Mouse (Mus musculus): ENCODE data around the gene 1110008L16Rik. TPM values are rescaled to one million over a fixed set of nuclear protein-coding genes. Genes with fewer than 3 reads are reported as not detected.
"Not testable (repeated sequence)": the region's sequence is repeated elsewhere in the genome, so short reads cannot be mapped to it uniquely, and the experiment has no call there.

The 1110008L16Rik gene
- polyA plus RNA-seq, 1 experiment from 2014 or later = 16.0 TPM

DNA sequence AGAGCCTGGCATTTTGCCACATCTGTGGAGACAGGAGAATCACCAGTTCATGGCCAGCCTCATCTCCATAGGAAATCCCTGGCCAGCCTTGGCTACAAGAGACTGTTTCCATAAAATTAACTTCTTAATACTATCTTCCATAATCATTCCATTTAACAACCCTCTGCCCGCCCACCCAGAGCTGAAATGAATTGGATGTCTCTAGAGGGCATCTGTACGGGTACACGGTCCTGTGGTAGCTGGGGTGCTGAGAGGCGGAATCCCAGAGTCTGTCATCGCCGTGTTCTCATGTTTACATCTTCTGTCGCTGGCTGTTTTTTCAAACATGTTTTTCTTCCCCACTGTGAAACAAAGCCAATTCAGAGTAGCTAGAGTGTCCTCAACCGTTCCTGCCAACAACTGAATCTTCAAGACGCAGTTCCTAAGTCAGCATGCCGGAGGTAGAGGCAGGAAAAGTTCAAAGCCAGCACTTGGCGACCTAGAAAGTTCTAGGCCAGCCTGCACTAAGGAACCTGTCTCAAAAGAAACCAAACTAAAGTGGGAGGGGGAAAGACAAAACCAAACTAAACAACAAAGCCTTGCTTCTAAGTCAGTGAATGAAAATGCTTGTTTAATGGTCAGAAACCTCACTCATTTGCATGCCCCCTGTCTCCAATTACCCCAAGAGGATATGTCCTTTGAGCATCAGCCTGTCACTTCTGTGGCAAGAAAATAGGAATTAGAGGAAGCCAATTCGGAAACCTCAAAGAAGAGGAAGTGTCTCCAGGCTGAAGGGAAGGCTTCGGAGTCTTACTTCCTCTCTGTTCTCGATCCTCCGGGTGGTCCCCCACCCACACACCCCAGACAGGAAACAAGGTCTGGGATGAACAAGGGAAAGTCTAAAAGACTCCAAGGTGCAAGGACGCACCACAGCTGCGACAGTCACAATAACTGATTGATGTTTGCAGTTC lies 90.0 kb downstream of the 1110008L16Rik start:
- Histone ChIP-seq H3K9ac (ENCODE audit: low read length) (no peak overlapping the region), H3K4me2 (ENCODE audit: low read depth, low read length, severe bottlenecking) (no peak overlapping the region), H3K4me3 (ENCODE audit: low read depth, low read length) (no peak overlapping the region), H3K9me3 (ENCODE audit: control insufficient read depth, low read length) (no peaks in the 10 kb centered on the region), H3K27me3 (ENCODE audit: control insufficient read depth, insufficient read depth, low read length) (no peaks in the 10 kb centered on the region), H3K27ac (ENCODE audit: low read depth, low read length) (no peak overlapping the region), H3K36me3 (ENCODE audit: control insufficient read depth, insufficient read depth, low read length) (no peaks in the 10 kb centered on the region), H3K4me1 (replicated peaks; ENCODE audit: control insufficient read depth, insufficient read depth, low read length) (0 out of 2 replicates have a peak, but pooled peaks cover 2% of the 10 kb centered on the region)
- 83% methylated on average over 17 of the region's 17 CpGs for WGBS
- DNase-seq (ENCODE audit: low spot score) = no peak
- ATAC-seq (replicated peaks; ENCODE audit: low FRiP score) = no peak

DNA sequence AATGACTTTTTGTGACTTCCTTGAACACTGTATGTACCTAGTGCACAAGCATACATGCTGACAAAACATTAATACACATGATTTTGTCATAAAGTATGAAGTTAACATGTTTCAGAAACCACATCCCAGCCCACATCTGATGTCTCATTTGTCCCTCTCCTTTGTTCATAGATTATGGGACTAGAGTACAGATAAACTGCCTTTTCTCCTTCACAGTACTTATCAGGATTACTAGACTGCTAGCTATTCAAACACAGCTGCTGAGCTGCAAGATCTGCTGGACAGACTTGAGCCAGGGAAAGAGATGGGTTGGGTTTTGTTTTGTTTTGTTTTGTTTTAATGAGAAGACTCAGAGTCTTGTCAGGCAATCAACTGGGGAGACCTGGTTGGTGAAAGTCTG lies 92.7 kb downstream of the 1110008L16Rik start:
- no peak for ATAC-seq (replicated peaks; ENCODE audit: low FRiP score)
- Histone ChIP-seq H3K9ac (ENCODE audit: low read length) (no peak overlapping the region), H3K36me3 (ENCODE audit: control insufficient read depth, insufficient read depth, low read length) (no peaks in the 10 kb centered on the region), H3K27ac (ENCODE audit: low read depth, low read length) (no peak overlapping the region), H3K4me1 (replicated peaks; ENCODE audit: control insufficient read depth, insufficient read depth, low read length) (no peaks in the 10 kb centered on the region), H3K27me3 (ENCODE audit: control insufficient read depth, insufficient read depth, low read length) (no peaks in the 10 kb centered on the region), H3K4me2 (ENCODE audit: low read depth, low read length, severe bottlenecking) (no peak overlapping the region), H3K4me3 (ENCODE audit: low read depth, low read length) (no peak overlapping the region), H3K9me3 (ENCODE audit: control insufficient read depth, low read length) (no peaks in the 10 kb centered on the region)
- DNase-seq (ENCODE audit: low spot score) = no peak

DNA sequence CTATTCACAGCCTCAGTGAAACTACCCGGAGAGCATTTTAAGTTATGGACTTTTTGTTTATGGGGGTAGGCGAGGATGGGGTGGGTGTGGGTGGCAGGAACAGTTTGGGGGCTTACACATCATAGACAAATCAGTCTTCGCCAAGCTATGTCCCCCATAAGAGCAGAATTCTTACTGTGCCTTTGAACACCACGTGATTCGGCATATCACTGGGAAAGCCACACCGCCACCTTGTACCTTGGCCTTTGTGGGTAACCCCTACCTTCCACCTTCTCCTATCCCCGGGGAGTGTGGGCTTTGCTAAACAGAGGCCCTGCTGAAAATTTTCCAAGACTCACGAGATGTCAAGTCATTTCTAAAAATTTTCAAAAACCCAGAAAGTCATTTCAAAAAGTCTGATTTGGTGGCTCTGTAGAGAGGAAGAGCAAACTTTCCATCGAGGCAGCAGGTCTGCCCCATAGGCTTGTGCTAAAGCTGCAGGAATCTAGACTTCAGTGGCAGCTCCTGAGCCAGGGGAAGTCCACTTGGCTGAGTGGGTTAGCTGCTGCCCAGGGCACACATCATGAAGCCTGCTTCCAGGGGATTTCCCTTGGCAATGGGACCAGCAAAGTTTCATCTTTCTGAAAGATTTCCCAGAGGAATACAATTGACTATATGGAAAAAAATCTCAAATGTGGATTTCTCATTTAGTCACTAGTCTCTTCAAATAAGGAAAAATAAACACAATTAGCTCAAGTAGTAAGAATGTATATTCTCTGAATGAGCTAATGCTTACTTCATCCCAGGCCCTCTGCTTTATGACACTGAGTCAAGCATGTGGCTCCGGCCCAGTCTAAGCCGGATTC lies 93.6 kb downstream of the 1110008L16Rik start:
- no peak for ATAC-seq (replicated peaks; ENCODE audit: low FRiP score)

DNA sequence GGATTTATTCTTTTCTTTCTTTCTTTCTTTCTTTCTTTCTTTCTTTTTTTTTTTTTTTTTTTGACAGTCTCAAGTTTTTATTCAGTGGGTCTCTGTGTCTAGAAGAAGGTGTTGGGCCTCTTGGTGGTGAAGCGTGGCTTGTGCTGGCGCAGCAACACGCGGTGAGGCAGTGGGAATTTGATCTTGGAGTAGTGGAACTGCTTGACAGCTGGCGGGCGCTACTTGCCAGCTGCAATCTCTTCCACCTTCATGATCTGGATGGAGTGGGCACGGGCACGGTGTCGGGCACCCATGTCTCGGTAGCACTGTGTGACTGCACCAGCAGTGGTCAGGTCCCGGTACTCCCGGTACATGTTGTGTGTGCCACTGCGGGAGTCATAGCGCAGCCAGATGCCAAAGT lies 96.2 kb downstream of the 1110008L16Rik start:
- not testable (repeated sequence) for H3K9me3 ChIP-seq (ENCODE audit: control insufficient read depth, low read length); ATAC-seq (replicated peaks; ENCODE audit: low FRiP score); DNase-seq (ENCODE audit: low spot score); H3K4me1 ChIP-seq (replicated peaks; ENCODE audit: control insufficient read depth, insufficient read depth, low read length); H3K4me2 ChIP-seq (ENCODE audit: low read depth, low read length, severe bottlenecking); H3K36me3 ChIP-seq (ENCODE audit: control insufficient read depth, insufficient read depth, low read length); H3K4me3 ChIP-seq (ENCODE audit: low read depth, low read length); H3K27me3 ChIP-seq (ENCODE audit: control insufficient read depth, insufficient read depth, low read length); H3K9ac ChIP-seq (ENCODE audit: low read length); H3K27ac ChIP-seq (ENCODE audit: low read depth, low read length)
- WGBS = 92% methylated on average over 14 of the region's 14 CpGs

More for the DNA sequence above, 93.6 kb downstream of the 1110008L16Rik start:
- Histone ChIP-seq H3K4me1 (replicated peaks; ENCODE audit: control insufficient read depth, insufficient read depth, low read length) (no peaks in the 10 kb centered on the region), H3K27ac (ENCODE audit: low read depth, low read length) (no peak overlapping the region), H3K4me3 (ENCODE audit: low read depth, low read length) (no peak overlapping the region), H3K4me2 (ENCODE audit: low read depth, low read length, severe bottlenecking) (no peak overlapping the region), H3K9me3 (ENCODE audit: control insufficient read depth, low read length) (no peaks in the 10 kb centered on the region), H3K27me3 (ENCODE audit: control insufficient read depth, insufficient read depth, low read length) (no peaks in the 10 kb centered on the region), H3K9ac (ENCODE audit: low read length) (no peak overlapping the region), H3K36me3 (ENCODE audit: control insufficient read depth, insufficient read depth, low read length) (no peaks in the 10 kb centered on the region)
- WGBS = 87% methylated on average over 11 of the region's 11 CpGs
- no peak for DNase-seq (ENCODE audit: low spot score)

DNA sequence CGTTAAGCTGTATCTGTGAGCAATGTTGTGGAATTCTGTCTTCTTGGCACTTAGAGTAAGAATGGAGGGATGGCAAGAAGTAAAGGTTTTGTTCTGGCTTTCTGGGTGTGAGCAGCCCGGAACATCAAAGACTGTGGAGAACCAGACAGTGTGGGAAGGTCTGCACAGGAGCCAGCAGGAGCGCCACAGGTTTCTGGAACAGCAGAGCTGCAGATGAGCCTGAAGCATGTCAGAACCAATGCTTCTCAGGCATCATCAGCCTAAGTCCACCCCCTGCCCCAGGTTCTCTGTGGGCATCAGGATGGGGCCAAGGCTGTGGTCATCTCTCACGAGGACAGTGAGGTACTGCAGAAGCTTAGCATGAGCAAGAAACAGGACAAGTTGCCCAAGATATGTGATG lies 97.2 kb downstream of the 1110008L16Rik start:
- no peaks in the 10 kb centered on the region for H3K27me3 ChIP-seq (ENCODE audit: control insufficient read depth, insufficient read depth, low read length)
- peaks cover 8% of the 10 kb centered on the region; the same call in 1 of the 2 replicates for H3K4me1 ChIP-seq (replicated peaks; ENCODE audit: control insufficient read depth, insufficient read depth, low read length)
- H3K36me3 ChIP-seq (ENCODE audit: control insufficient read depth, insufficient read depth, low read length) = no peaks in the 10 kb centered on the region
- H3K4me3 ChIP-seq (ENCODE audit: low read depth, low read length) = no peak overlapping the region
- no peak overlapping the region for H3K4me2 ChIP-seq (ENCODE audit: low read depth, low read length, severe bottlenecking)
- WGBS = 94% methylated on average over 4 of the region's 4 CpGs
- H3K9ac ChIP-seq (ENCODE audit: low read length) = no peak overlapping the region
- no peaks in the 10 kb centered on the region for H3K9me3 ChIP-seq (ENCODE audit: control insufficient read depth, low read length)
- H3K27ac ChIP-seq (ENCODE audit: low read depth, low read length) = no peak overlapping the region
- ATAC-seq (replicated peaks; ENCODE audit: low FRiP score) (no peak), DNase-seq (ENCODE audit: low spot score) (no peak)

DNA sequence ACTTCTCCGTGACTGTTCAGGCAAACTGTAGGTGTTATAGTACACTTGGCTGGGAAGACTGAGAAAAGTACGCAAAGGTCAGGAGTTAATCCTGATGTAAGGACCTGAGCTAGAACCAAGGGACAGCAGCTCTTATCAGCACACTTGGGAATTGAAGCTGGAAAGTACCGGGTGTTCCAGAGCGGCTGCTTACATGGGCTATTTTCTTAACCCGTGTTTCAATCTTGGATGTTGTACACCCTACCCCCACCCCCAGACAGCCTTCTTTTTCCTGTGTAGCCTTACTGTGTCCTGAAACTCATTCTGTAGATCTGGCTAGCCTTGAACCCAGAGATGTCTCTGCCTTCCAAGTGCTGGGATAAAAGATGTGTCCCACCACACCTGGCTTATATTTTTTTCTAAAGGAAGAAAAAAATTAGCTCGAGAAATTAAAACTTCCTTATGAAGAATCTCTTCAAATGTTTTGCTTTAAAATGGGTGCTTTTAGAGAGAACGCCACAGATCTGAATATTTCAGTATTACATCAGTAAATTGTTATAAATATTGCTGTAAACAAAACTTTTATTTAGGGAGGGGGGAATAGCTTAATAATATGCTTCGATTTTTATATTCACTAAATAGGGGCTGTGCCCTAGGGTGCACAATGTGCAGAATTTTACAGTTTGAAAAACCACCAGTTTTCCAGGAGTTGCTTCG lies 98.3 kb downstream of the 1110008L16Rik start:
- H3K27ac ChIP-seq (ENCODE audit: low read depth, low read length) = peak overlapping the region; percentile 75
- no peaks in the 10 kb centered on the region for H3K9me3 ChIP-seq (ENCODE audit: control insufficient read depth, low read length)
- no peak for ATAC-seq (replicated peaks; ENCODE audit: low FRiP score)
- peaks cover 8% of the 10 kb centered on the region; the same call in 1 of the 2 replicates for H3K4me1 ChIP-seq (replicated peaks; ENCODE audit: control insufficient read depth, insufficient read depth, low read length)
- H3K4me3 ChIP-seq (ENCODE audit: low read depth, low read length) = peak overlapping the region; percentile 96
- peak overlapping the region; percentile 91 for H3K9ac ChIP-seq (ENCODE audit: low read length)
- WGBS = 74% methylated on average over 9 of the region's 9 CpGs
- no peaks in the 10 kb centered on the region for H3K27me3 ChIP-seq (ENCODE audit: control insufficient read depth, insufficient read depth, low read length)
- H3K4me2 ChIP-seq (ENCODE audit: low read depth, low read length, severe bottlenecking) = peak overlapping the region; percentile 97
- no peak for DNase-seq (ENCODE audit: low spot score)
- H3K36me3 ChIP-seq (ENCODE audit: control insufficient read depth, insufficient read depth, low read length) = no peaks in the 10 kb centered on the region

DNA sequence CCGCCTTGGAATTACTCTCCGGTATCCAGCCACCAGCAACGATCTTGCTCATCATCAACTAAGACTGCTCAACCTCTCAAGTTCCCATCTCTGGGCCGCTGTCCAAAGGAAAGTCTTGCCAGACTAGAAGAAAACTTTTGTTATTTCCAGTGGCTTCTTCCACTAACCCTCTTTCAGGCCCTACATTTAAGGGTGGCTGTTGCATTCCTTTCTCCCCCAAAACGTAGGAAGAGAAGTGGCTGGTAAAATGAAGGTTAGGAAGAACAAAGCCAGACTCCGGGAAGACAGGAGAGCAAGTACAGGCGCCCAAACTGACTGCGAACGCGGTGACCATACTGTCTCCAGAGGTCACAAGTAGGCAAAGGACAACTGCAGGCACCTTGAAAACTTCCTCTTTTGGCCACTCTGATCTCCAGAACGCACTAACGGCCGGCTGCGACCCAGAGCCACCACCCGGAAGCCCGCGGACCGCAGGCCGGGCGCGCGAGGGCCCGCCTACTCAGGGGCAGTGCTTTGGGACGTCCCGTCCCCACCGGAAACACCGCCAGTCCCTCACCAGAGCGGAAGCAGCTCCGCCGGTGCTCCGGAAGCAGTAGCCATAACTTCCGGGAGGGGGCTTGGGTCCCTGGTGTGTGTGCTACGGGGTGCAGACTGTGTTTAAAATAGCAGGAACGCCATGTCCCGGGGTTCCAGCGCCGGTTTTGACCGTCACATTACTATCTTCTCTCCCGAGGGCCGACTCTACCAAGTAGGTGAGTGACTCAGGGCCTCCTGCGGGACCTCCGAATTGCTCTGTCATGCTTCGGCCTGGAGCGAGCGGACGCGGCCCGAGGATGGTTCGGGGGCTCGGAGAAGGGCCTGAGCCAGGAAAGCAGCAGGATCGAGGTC lies 99.1 kb downstream of the 1110008L16Rik start:
- Histone ChIP-seq H3K4me3 (ENCODE audit: low read depth, low read length) (peak overlapping the region; percentile 96), H3K27me3 (ENCODE audit: control insufficient read depth, insufficient read depth, low read length) (no peaks in the 10 kb centered on the region), H3K4me2 (ENCODE audit: low read depth, low read length, severe bottlenecking) (peak overlapping the region; percentile 97), H3K36me3 (ENCODE audit: control insufficient read depth, insufficient read depth, low read length) (no peaks in the 10 kb centered on the region), H3K9ac (ENCODE audit: low read length) (peak overlapping the region; percentile 91), H3K9me3 (ENCODE audit: control insufficient read depth, low read length) (no peaks in the 10 kb centered on the region), H3K4me1 (replicated peaks; ENCODE audit: control insufficient read depth, insufficient read depth, low read length) (peaks cover 8% of the 10 kb centered on the region; the same call in 1 of the 2 replicates), H3K27ac (ENCODE audit: low read depth, low read length) (peak overlapping the region; percentile 75)
- 2% methylated on average over 51 of the region's 51 CpGs for WGBS
- ATAC-seq (replicated peaks; ENCODE audit: low FRiP score) = peak; percentile 99
- DNase-seq (ENCODE audit: low spot score) = peak; percentile 96
